Mouse (Mus musculus) C2C12 (cell line): ENCODE measurements around the gene Herc4. TPM values are rescaled to one million over a fixed set of nuclear protein-coding genes. Genes with fewer than 3 reads are reported as not detected.

Experiments
- H3K27me3 ChIP-seq: one replicate; pipeline ENCODE4 v1.6.1; 2011; ENCODE audit not compliant: control insufficient read depth, insufficient read depth, insufficient read length
- H3K36me3 ChIP-seq: one replicate; pipeline ENCODE4 v1.6.1; 2011; ENCODE audit not compliant: control insufficient read depth, insufficient read depth
- H3K4me3 ChIP-seq: one replicate; pipeline ENCODE4 v1.5.1; 2011; ENCODE audit warnings: mild to moderate bottlenecking, control low read depth; ENCODE audit not compliant: poor library complexity, insufficient read depth, severe bottlenecking
- H3K79me2 ChIP-seq: one replicate; pipeline ENCODE4 v1.6.1; 2011; ENCODE audit not compliant: control insufficient read depth, insufficient read depth
- H3K79me3 ChIP-seq: one replicate; pipeline ENCODE4 v1.6.1; 2011; ENCODE audit warnings: low read depth, control low read depth
- H3ac ChIP-seq: one replicate; pipeline ENCODE3; 2011; ENCODE audit warnings: low read depth; ENCODE audit not compliant: control insufficient read depth, insufficient read length
- CEBPB ChIP-seq: IDR thresholded peaks from one replicate; pipeline ENCODE4 v1.6.1; 2011; ENCODE audit warnings: low read depth, mild to moderate bottlenecking, control low read depth, moderate library complexity
- CTCF ChIP-seq: IDR thresholded peaks from one replicate; pipeline ENCODE4 v1.5.1; 2011; ENCODE audit not compliant: control insufficient read depth, insufficient read depth, insufficient read length
- FOSL1 ChIP-seq: IDR thresholded peaks from one replicate; pipeline ENCODE4 v1.8.0; 2011; ENCODE audit warnings: mild to moderate bottlenecking, low read length; ENCODE audit not compliant: poor library complexity, insufficient read depth, severe bottlenecking
- MAX ChIP-seq: IDR thresholded peaks from one replicate; pipeline ENCODE4 v1.6.1; 2011; ENCODE audit warnings: mild to moderate bottlenecking, control low read depth
- MYOD1 ChIP-seq: IDR thresholded peaks from one replicate; pipeline ENCODE4 v1.6.1; 2011; ENCODE audit warnings: low read depth; ENCODE audit not compliant: control insufficient read depth, insufficient read length
- MYOG ChIP-seq: IDR thresholded peaks from one replicate; pipeline ENCODE4 v1.6.1; 2011; ENCODE audit not compliant: control insufficient read depth, insufficient read length; ENCODE audit errors: extremely low read depth
- USF1 ChIP-seq: IDR thresholded peaks from one replicate; pipeline ENCODE4 v1.6.1; 2011; ENCODE audit warnings: low read depth, mild to moderate bottlenecking, control low read depth, moderate library complexity
- polyA plus RNA-seq: library from polyadenylated mRNA; unstranded; fragments of >200 nt; fragmentation: generic; extraction: Trizol; gene quantifications from one replicate; pipeline ENCODE4 v1.2.1, GENCODE M21; 2012; ENCODE audit warnings: missing spikeins

Herc4 gene
- polyA plus RNA-seq, 1 experiment, result 10.7 TPM

GRCm38 (mm10) chr10:63235889-63236288, 7.7 kb upstream of the Herc4 start:
- Histone ChIP-seq H3K36me3 (no peaks in the 10 kb centered on the region), H3ac (no peak overlapping the region), H3K79me2 (no peaks in the 10 kb centered on the region), H3K4me3 (no peak overlapping the region), H3K27me3 (no peaks in the 10 kb centered on the region), H3K79me3 (no peaks in the 10 kb centered on the region)
- TF ChIP-seq FOSL1 (no peak), CTCF (no peak), MYOG (no peak), MYOD1 (no peak), MAX (no peak), USF1 (no peak), CEBPB (no peak)

GRCm38 (mm10) chr10:63236663-63237062, 6.9 kb upstream of the Herc4 start:
- no peak overlapping the region for H3K4me3 ChIP-seq

GRCm38 (mm10) chr10:63237206-63237605, 6.4 kb upstream of the Herc4 start:
- Histone ChIP-seq H3K27me3 (no peaks in the 10 kb centered on the region), H3K4me3 (no peak overlapping the region), H3K36me3 (no peaks in the 10 kb centered on the region), H3K79me3 (no peaks in the 10 kb centered on the region), H3K79me2 (no peaks in the 10 kb centered on the region), H3ac (no peak overlapping the region)
- TF ChIP-seq CTCF (no peak), CEBPB (no peak), USF1 (no peak), MYOG (no peak), MAX (no peak), FOSL1 (no peak), MYOD1 (no peak)

More at GRCm38 (mm10) chr10:63236663-63237062, 6.9 kb upstream of the Herc4 start:
- TF ChIP-seq CTCF (no peak), MYOG (no peak), USF1 (no peak), CEBPB (no peak), FOSL1 (no peak), MAX (no peak), MYOD1 (no peak)
- Histone ChIP-seq H3ac (no peak overlapping the region), H3K79me2 (no peaks in the 10 kb centered on the region), H3K36me3 (no peaks in the 10 kb centered on the region), H3K27me3 (no peaks in the 10 kb centered on the region), H3K79me3 (no peaks in the 10 kb centered on the region)

GRCm38 (mm10) chr10:63238090-63238489, 5.5 kb upstream of the Herc4 start:
- Histone ChIP-seq H3K36me3 (no peaks in the 10 kb centered on the region), H3ac (no peak overlapping the region), H3K79me2 (no peaks in the 10 kb centered on the region), H3K27me3 (no peaks in the 10 kb centered on the region), H3K79me3 (no peaks in the 10 kb centered on the region), H3K4me3 (no peak overlapping the region)
- TF ChIP-seq USF1, result no peak
- TF ChIP-seq CEBPB, result no peak
- TF ChIP-seq MAX, result no peak

GRCm38 (mm10) chr10:63239848-63240247, 3.8 kb upstream of the Herc4 start:
- H3K79me3 ChIP-seq, result peaks cover 6% of the 10 kb centered on the region
- no peak for TF ChIP-seq CEBPB
- TF ChIP-seq USF1, result no peak
- no peak for TF ChIP-seq MAX
- no peak for TF ChIP-seq MYOG
- no peak for TF ChIP-seq MYOD1
- no peak for TF ChIP-seq FOSL1
- H3K36me3 ChIP-seq, result no peaks in the 10 kb centered on the region
- H3K27me3 ChIP-seq, result no peaks in the 10 kb centered on the region
- H3K4me3 ChIP-seq, result no peak overlapping the region
- peaks cover 11% of the 10 kb centered on the region for H3K79me2 ChIP-seq
- H3ac ChIP-seq, result no peak overlapping the region

- Histone ChIP-seq H3ac (no peak overlapping the region), H3K27me3 (no peaks in the 10 kb centered on the region), H3K79me3 (peaks cover 16% of the 10 kb centered on the region), H3K36me3 (peaks cover 7% of the 10 kb centered on the region), H3K4me3 (no peak overlapping the region), H3K79me2 (peaks cover 21% of the 10 kb centered on the region)
- TF ChIP-seq USF1 (no peak), MYOD1 (no peak), CEBPB (no peak), CTCF (no peak), MYOG (no peak), MAX (no peak)
Observed at GRCm38 (mm10) chr10:63240868-63241271, 2.7 kb upstream of the Herc4 start.
